Mouse (Mus musculus) MEL (cell line): ENCODE results near the gene Gtf3c4.

Experiments
- CTCF ChIP-seq, 3 experiments: IDR thresholded peaks in 2 of 3; conservative IDR thresholded peaks in 1 of 3; 2 replicates each; pipeline ENCODE4 v1.5.1; 2011 to 2012; ENCODE audit warnings: low read length in 3 of 3, low read depth in 2 of 3, mild to moderate bottlenecking in 2 of 3, improper control_type of control experiment in 1 of 3, inconsistent platforms in 1 of 3, mixed read lengths in 1 of 3, moderate library complexity in 1 of 3; ENCODE audit not compliant: control insufficient read depth in 1 of 3, insufficient read depth in 1 of 3, poor library complexity in 1 of 3, severe bottlenecking in 1 of 3
- GATA1 ChIP-seq: IDR thresholded peaks from 2 replicates; pipeline ENCODE4 v1.6.1; 2011; ENCODE audit warnings: low read depth, low read length, improper control_type of control experiment
- MAFK ChIP-seq: IDR thresholded peaks from 2 replicates; pipeline ENCODE4 v1.6.1; 2011; ENCODE audit warnings: low read depth, mild to moderate bottlenecking, low read length, improper control_type of control experiment, borderline replicate concordance
- MAX ChIP-seq: IDR thresholded peaks from 2 replicates; pipeline ENCODE4 v1.6.1; 2011; ENCODE audit warnings: low read length, improper control_type of control experiment
- MEF2A ChIP-seq: IDR thresholded peaks from 2 replicates; pipeline ENCODE4 v1.6.1; 2014; ENCODE audit warnings: low read depth, mild to moderate bottlenecking, inconsistent platforms, low read length, improper control_type of control experiment; ENCODE audit not compliant: poor library complexity, insufficient replicate concordance, severe bottlenecking; ENCODE audit errors: extremely low read depth
- NELFE ChIP-seq: IDR thresholded peaks from 2 replicates; pipeline ENCODE4 v1.6.1; 2011; ENCODE audit warnings: low read depth, low read length, improper control_type of control experiment
- POLR2A ChIP-seq, 2 experiments: IDR thresholded peaks; 2 replicates each; pipeline ENCODE4 v1.6.1; 2011 to 2012; ENCODE audit warnings: low read length in 2 of 2, mild to moderate bottlenecking in 2 of 2, control low read depth in 1 of 2, improper control_type of control experiment in 1 of 2, low read depth in 1 of 2, moderate library complexity in 1 of 2; ENCODE audit not compliant: control insufficient read depth in 1 of 2, insufficient read depth in 1 of 2, poor library complexity in 1 of 2
- RCOR1 ChIP-seq: IDR thresholded peaks from 2 replicates; pipeline ENCODE4 v1.6.1; 2012; ENCODE audit warnings: low read depth, mild to moderate bottlenecking, inconsistent platforms, low read length, improper control_type of control experiment
- TAL1 ChIP-seq: IDR thresholded peaks from 2 replicates; pipeline ENCODE4 v1.6.1; 2012; ENCODE audit warnings: mild to moderate bottlenecking, inconsistent platforms, low read length, moderate library complexity, mixed read lengths
- TBP ChIP-seq: IDR thresholded peaks from 2 replicates; pipeline ENCODE4 v1.8.0; 2011; ENCODE audit warnings: low read depth, low read length, improper control_type of control experiment
- ZC3H11A ChIP-seq: IDR thresholded peaks from 2 replicates; pipeline ENCODE4 v1.6.1; 2012; ENCODE audit warnings: low read depth, mild to moderate bottlenecking, inconsistent platforms, low read length, improper control_type of control experiment
- ZKSCAN1 ChIP-seq: IDR thresholded peaks from 2 replicates; pipeline ENCODE4 v1.6.1; 2012; ENCODE audit warnings: low read depth, mild to moderate bottlenecking, inconsistent platforms, low read length, improper control_type of control experiment, moderate library complexity

DNA sequence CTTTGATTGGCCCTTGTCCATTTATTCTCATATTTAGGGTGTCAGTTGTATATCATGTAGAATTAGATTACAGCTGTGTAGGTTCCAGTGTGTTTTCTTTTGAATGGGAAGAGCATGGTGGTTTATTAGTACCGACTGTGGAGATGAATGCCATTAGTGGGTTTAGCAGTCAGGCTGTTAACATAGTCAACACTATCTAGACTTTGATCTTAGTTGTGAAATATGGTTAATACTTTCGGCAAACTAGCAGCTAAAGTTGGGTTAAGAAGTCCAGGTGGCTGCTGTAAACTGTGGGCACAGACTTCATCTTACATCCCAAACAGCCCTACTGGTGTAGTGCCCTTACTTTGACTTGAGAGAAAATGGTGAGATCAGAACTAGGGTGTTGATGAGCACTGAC, 8.7 kb upstream of the Gtf3c4 start:
- TF ChIP-seq MEF2A (no peak), TBP (no peak), CTCF (IDR thresholded peaks at IDR 0.05 in 2 of 3, conservative IDR thresholded peaks at IDR 0.05 in 1 of 3; ENCODE audit: control insufficient read depth in 1 of 3, insufficient read depth in 1 of 3, low read depth in 2 of 3, low read length in 3 of 3, poor library complexity in 1 of 3, severe bottlenecking in 1 of 3) (no peak), POLR2A (IDR thresholded peaks at IDR 0.05; ENCODE audit: control insufficient read depth in 1 of 2, insufficient read depth in 1 of 2, low read depth in 1 of 2, low read length in 2 of 2, poor library complexity in 1 of 2) (no peak), ZC3H11A (no peak), TAL1 (no peak), MAX (no peak), ZKSCAN1 (no peak), RCOR1 (no peak), GATA1 (no peak), MAFK (no peak), NELFE (no peak)
